Mouse (Mus musculus) midbrain, embryonic 13.5 days (tissue): ENCODE measurements around the gene Cyb5rl. TPM values are rescaled to one million over a fixed set of nuclear protein-coding genes. Genes with fewer than 3 reads are reported as not detected.

Experiments
- ATAC-seq: fragments of 200-750 bp; cut with Nextera tagmentation; 2 replicates; pipeline ENCODE4 v1.8.0; 2017; ENCODE audit warnings: mild to moderate bottlenecking, moderate TSS enrichment, moderate library complexity
- H3K27ac ChIP-seq: fragments of 300-500 bp; sonication (generic); 2 replicates; pipeline ENCODE4 v1.5.1; 2015; ENCODE audit warnings: inconsistent platforms, mild to moderate bottlenecking, moderate library complexity
- H3K27me3 ChIP-seq: fragments of 300-500 bp; sonication (generic); 2 replicates; pipeline ENCODE4 v1.6.1; 2015; ENCODE audit warnings: mild to moderate bottlenecking, inconsistent platforms
- H3K36me3 ChIP-seq: fragments of 300-500 bp; sonication (generic); 2 replicates; pipeline ENCODE4 v1.6.1; 2015; ENCODE audit warnings: mild to moderate bottlenecking, inconsistent platforms
- H3K4me1 ChIP-seq: fragments of 300-500 bp; sonication (generic); replicated peaks from 2 replicates; pipeline ENCODE4 v1.6.1; 2015; ENCODE audit warnings: inconsistent platforms
- H3K4me2 ChIP-seq: fragments of 300-500 bp; sonication (generic); replicated peaks from 2 replicates; pipeline ENCODE4 v1.6.1; 2015; ENCODE audit warnings: moderate library complexity, mild to moderate bottlenecking, inconsistent platforms
- H3K4me3 ChIP-seq: fragments of 300-500 bp; sonication (generic); replicated peaks from 2 replicates; pipeline ENCODE4 v1.5.1; 2015; ENCODE audit warnings: mild to moderate bottlenecking, inconsistent platforms
- H3K9ac ChIP-seq: fragments of 300-500 bp; sonication (generic); replicated peaks from 2 replicates; pipeline ENCODE4 v1.6.1; 2015; ENCODE audit warnings: mild to moderate bottlenecking, inconsistent platforms
- H3K9me3 ChIP-seq: fragments of 300-500 bp; sonication (generic); 2 replicates; pipeline ENCODE4 v1.6.1; 2016; ENCODE audit warnings: mild to moderate bottlenecking, inconsistent platforms
- WGBS: fragments of 180-500 bp; shearing (Covaris S2); methylation state at CpG from one replicate; pipeline ENCODE4 v1.1.7; 2015; 5-methylcytosine and 5-hydroxymethylcytosine counted together
- polyA plus RNA-seq: library from polyadenylated mRNA; unstranded; fragments of >200 nt; fragmentation: Nextera tagmentation; extraction: Ambion mirVana; gene quantifications from 2 replicates; pipeline ENCODE4 v1.2.1, GENCODE M21; 2015

The Cyb5rl gene
- polyA plus RNA-seq, 1 experiment from 2014 or later, result 3.5 TPM

DNA sequence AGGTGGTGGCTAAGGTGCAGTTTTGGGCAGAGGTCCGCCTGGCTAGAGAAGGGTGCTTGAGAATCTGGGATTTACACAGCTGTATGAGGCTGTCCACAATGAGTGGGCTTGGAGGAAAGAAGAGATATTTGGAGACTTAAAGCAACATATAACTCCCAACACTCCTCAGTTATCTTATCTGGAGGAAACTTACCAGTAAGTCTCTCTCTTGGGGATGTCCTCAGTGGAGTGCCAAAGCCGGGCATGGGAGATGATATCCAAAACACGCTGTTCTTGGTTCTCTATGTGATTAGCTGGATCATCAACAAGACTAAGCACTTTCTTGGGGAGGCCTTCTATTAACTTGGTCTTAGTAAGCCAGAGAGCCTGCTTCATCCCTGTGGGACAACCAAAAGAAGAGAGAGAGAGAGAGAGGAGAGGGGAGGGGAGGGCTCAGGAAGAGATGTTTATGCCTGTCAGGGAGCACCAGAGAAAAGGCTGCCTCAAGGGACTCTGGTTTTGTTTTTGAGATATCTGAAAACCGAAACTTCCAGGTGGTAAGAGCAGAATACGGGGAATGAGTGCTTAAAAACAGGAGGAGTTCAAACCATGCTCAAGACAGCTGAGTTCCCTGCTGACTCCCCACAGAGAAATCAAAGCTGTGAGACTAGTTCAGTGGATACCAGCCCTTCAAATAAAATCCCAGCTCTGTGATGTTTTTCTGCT is 2.2 kb upstream of the Cyb5rl start:
- no peak overlapping the region for H3K4me2 ChIP-seq
- peaks cover 49% of the 10 kb centered on the region for H3K36me3 ChIP-seq

DNA sequence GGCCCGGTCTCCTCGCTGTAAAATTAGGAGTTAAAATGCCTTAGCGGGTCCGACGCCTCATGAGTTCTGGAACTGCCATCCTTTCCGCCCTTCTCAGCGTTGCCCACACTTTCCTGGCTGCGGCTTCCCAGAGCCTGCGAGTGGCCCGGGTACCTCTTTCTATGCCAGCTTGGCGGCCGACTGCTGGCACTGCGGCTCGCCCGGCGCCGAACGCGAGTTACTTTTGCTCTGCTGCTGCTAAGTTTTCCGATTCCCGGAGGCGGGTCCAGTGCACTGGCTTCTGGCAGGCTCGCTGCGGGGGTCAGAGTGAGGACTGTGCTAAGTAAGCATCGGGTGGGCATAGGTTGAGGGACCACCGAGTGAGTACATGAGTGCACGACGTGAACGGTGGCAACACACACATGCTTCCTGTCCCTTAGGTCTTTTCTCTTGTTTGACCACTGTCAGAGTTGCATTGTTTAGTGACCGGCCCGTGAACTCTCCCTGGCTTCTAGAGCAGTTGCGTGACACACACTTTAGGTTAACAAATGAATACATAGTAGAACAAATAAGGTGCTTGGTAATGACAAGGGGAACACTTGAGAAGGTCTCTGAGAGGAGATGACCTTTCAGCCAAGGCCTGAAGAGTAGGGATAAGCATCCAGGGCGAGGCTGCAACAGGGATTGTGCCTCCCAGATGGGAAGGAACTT is 508 bp downstream of the Cyb5rl start:
- H3K4me2 ChIP-seq, result peak overlapping the region; percentile 93
- ATAC-seq, result peak; percentile 22
- H3K27me3 ChIP-seq, result peaks cover 5% of the 10 kb centered on the region; the same call in 1 of the 2 replicates
- WGBS, result 3% methylated on average over 33 of the region's 33 CpGs
- H3K4me3 ChIP-seq, result peak overlapping the region; percentile 87
- H3K9me3 ChIP-seq, result no peaks in the 10 kb centered on the region
- H3K9ac ChIP-seq, result peak overlapping the region; percentile 65
- no peak overlapping the region for H3K27ac ChIP-seq
- H3K36me3 ChIP-seq, result peaks cover 25% of the 10 kb centered on the region
- H3K4me1 ChIP-seq, result peaks cover 20% of the 10 kb centered on the region

More for the DNA sequence above, 2.2 kb upstream of the Cyb5rl start:
- Histone ChIP-seq H3K27ac (no peak overlapping the region), H3K9me3 (no peaks in the 10 kb centered on the region), H3K4me3 (no peak overlapping the region), H3K9ac (no peak overlapping the region), H3K27me3 (peaks cover 5% of the 10 kb centered on the region; the same call in 1 of the 2 replicates), H3K4me1 (peaks cover 20% of the 10 kb centered on the region)
- 91% methylated on average over 5 of the region's 5 CpGs for WGBS
- ATAC-seq, result no peak

DNA sequence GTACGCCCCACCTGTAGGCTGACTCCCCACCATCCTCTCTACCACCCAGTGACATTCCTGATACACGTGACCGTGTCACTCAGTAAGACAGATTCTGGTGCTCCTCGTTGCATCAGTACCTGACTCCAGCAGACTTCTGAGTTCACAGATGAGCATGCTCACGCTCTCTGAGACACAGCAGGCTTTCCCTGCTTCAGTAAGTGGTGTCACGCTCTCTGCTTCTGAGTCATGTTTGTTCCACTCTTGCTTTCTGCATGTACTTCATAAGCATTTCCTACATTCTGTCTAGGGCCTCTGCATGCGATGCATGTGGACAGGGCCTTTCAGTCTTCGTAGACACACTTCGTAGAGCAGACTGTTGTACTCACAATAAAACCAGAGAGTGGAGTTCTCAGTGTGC is 5.6 kb downstream of the Cyb5rl start:
- no peaks in the 10 kb centered on the region for H3K36me3 ChIP-seq
- no peak overlapping the region for H3K9ac ChIP-seq
- no peak overlapping the region for H3K4me2 ChIP-seq

DNA sequence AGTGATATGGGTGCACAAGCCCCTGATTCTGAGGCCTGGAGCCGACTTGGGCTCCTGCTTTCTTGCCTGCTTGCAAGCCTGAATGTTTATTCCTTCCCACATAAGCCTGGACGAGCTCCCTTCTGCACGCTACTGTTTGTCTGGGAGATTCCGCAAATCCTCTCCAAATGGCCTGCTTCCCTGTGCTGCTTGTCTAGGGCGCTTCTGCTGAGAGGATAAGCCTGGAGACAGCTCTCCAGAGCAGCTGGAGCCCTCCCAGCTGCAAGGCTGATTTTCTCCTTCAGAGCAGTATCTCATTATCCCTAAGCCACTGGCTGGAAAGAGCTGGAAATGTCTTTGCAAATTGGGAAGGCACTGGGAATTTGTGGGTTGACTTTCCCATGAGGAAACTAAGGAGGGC is 8.7 kb downstream of the Cyb5rl start:
- H3K27me3 ChIP-seq, result no peaks in the 10 kb centered on the region
- no peak overlapping the region for H3K4me3 ChIP-seq
- peak overlapping the region; percentile 71 for H3K27ac ChIP-seq
- 31% methylated on average over 5 of the region's 5 CpGs for WGBS
- no peak overlapping the region for H3K4me2 ChIP-seq
- no peaks in the 10 kb centered on the region for H3K36me3 ChIP-seq
- no peaks in the 10 kb centered on the region for H3K9me3 ChIP-seq
- peaks cover 15% of the 10 kb centered on the region for H3K4me1 ChIP-seq
- 0 out of 2 replicates have a peak, but pooled peaks have one; percentile 65 for ATAC-seq
- 0 out of 2 replicates have a peak overlapping the region, but pooled peaks have one; percentile 5 for H3K9ac ChIP-seq

More for the DNA sequence above, 5.6 kb downstream of the Cyb5rl start:
- 80% methylated on average over 9 of the region's 9 CpGs for WGBS
- Histone ChIP-seq H3K4me3 (no peak overlapping the region), H3K27me3 (peaks cover 5% of the 10 kb centered on the region; the same call in 1 of the 2 replicates), H3K9me3 (no peaks in the 10 kb centered on the region), H3K4me1 (peaks cover 13% of the 10 kb centered on the region), H3K27ac (no peak overlapping the region)
- no peak for ATAC-seq

DNA sequence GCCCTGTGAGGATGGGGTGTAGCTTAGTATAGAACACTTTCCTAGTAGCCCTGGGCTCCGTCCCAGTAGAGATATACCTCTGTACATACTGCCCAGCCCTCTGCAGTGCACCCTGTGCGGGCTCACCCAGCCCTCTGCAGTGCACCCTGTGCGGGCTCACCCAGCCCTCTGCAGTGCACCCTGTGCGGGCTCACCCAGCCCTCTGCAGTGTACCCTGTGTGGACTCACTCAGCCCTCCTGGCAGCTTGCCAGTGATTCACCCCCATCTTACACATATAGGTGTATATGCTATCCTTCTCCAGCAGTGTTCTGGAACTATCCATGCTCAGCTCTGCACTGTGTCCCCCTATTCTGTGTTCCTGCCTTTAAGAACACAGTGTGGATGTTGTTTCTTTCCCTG is 12.1 kb downstream of the Cyb5rl start:
- no peaks in the 10 kb centered on the region for H3K9me3 ChIP-seq
- no peaks in the 10 kb centered on the region for H3K27me3 ChIP-seq
- peaks cover 24% of the 10 kb centered on the region for H3K4me1 ChIP-seq
- no peak overlapping the region for H3K4me3 ChIP-seq
- H3K36me3 ChIP-seq, result no peaks in the 10 kb centered on the region
- no peak overlapping the region for H3K27ac ChIP-seq
- H3K9ac ChIP-seq, result no peak overlapping the region
- no peak overlapping the region for H3K4me2 ChIP-seq
- peak; percentile 65 for ATAC-seq
- WGBS, result 95% methylated on average over 4 of the region's 4 CpGs

DNA sequence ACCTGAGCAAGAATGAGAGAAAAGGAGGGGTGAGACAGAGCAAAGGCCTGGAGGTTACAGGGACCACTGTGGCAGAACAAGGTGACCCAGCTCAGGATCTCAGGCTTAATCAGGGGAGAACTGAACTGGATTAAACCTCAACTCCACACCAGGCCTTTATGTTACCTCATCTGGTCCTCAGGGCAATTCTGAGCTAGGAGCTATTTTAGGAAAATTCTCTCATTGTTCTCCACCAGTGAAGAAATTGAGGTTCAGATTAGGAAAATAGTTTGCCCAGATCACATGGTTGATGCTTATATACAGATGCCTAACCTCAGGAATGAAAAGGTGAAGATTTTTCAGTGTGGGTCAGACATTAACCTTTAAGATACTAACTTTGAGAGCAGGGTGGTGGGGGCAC is 12.9 kb downstream of the Cyb5rl start:
- no peak overlapping the region for H3K4me2 ChIP-seq
- H3K9me3 ChIP-seq, result no peaks in the 10 kb centered on the region
- no peaks in the 10 kb centered on the region for H3K36me3 ChIP-seq
- H3K4me1 ChIP-seq, result peaks cover 32% of the 10 kb centered on the region
- no peak for ATAC-seq
- H3K4me3 ChIP-seq, result no peak overlapping the region
- no peak overlapping the region for H3K27ac ChIP-seq
- H3K27me3 ChIP-seq, result no peaks in the 10 kb centered on the region
- H3K9ac ChIP-seq, result no peak overlapping the region

DNA sequence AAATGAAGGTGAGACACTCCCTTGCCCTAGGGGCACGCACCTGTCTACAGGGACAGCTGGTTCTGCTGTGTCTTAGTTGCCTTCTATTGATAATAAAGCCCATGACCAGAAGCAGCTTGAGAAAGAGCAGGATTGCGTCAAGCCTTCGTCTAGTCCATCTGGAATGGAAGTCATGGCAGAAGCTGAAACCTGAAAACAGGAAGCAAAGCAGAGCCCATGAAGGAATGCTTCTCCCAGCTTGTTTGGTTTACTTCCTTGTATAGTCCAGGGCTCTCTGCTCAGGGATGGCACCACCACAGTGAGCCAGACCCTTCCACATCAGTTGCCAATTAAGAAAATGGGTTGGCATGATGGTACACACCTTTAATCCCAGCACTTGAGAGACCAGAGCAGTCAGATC is 15.4 kb downstream of the Cyb5rl start:
- ATAC-seq, result no peak
- 93% methylated on average over 3 of the region's 3 CpGs for WGBS
- no peaks in the 10 kb centered on the region for H3K27me3 ChIP-seq
- H3K4me2 ChIP-seq, result no peak overlapping the region
- H3K9ac ChIP-seq, result no peak overlapping the region
- H3K4me1 ChIP-seq, result peaks cover 36% of the 10 kb centered on the region
- H3K9me3 ChIP-seq, result no peaks in the 10 kb centered on the region
- no peak overlapping the region for H3K4me3 ChIP-seq
- H3K27ac ChIP-seq, result no peak overlapping the region
- H3K36me3 ChIP-seq, result no peaks in the 10 kb centered on the region

DNA sequence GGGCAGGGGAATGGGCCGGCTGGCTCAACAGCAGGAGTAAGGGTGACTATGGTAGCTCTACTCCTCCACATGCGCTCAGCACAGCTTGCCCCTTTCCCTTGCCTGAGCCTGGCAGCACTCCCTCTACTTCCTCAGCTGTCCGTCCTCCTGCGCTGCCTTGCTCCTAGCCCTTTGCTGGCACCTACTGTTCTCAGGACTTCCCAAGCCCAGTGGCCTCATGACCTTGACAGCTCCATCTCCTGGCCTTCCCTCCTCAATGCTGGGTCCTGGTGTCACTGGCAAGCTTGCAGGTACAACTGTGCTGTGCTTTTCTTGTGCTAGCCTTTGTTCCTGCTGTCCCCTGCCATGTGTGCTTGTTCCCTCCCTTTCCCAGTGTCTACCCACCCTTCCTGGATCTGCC is 16.3 kb downstream of the Cyb5rl start:
- Histone ChIP-seq H3K27ac (no peak overlapping the region), H3K36me3 (no peaks in the 10 kb centered on the region), H3K9ac (no peak overlapping the region), H3K4me3 (no peak overlapping the region), H3K4me2 (no peak overlapping the region), H3K4me1 (peaks cover 36% of the 10 kb centered on the region), H3K9me3 (no peaks in the 10 kb centered on the region), H3K27me3 (no peaks in the 10 kb centered on the region)
- ATAC-seq, result no peak
- whole genome bisulfite sequencing, result 97% methylated on average over 4 of the region's 4 CpGs

DNA sequence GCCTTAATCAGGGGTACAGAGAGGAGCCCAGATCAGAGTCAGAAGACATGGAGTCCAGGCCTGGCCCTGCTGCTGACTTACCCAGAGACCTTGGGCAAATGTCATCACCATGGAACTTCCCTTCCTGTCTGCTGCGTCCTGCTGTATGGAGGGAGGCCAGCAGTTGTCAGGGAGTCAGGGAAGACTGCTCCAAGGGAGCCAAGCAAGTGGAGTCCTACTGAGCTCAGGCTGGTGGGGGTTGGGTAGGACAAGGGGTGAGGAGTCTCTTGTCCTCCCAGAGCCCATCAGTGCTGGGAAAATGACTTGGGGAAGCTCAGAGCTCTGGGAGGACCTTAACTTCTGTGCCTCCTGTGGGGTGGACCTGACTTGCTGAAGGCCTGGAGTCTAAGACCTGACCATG is 17.6 kb downstream of the Cyb5rl start:
- WGBS, result 0% methylated on average over 1 of the region's 1 CpGs
- Histone ChIP-seq H3K9ac (no peak overlapping the region), H3K4me3 (no peak overlapping the region), H3K4me2 (0 out of 2 replicates have a peak overlapping the region, but pooled peaks have one; percentile 3), H3K9me3 (no peaks in the 10 kb centered on the region), H3K36me3 (no peaks in the 10 kb centered on the region), H3K27ac (peak overlapping the region; percentile 87), H3K4me1 (peaks cover 30% of the 10 kb centered on the region), H3K27me3 (no peaks in the 10 kb centered on the region)
- ATAC-seq, result peak; percentile 54

DNA sequence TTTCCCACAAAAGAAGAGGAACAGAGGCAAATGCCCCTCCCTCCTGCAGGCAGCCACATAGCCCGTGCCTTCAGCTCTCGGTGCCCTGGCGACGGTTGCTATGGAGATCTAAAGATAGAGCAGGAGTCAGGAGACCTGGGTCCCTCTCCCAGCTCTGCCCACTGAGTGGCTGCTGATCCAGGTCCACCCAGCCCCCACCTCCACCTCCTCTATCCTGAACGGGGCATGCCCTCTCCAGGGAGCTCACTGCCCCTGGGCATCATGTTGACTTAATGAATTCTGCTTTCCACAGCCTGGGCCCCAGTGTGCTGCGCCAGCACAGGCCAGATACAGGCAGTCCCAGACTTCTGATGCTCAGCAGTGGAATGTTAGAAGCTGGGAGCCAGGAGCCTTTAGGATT is 18.1 kb downstream of the Cyb5rl start:
- peak; percentile 95 for ATAC-seq
- H3K4me2 ChIP-seq, result 0 out of 2 replicates have a peak overlapping the region, but pooled peaks have one; percentile 3
- H3K27me3 ChIP-seq, result no peaks in the 10 kb centered on the region
- WGBS, result 2% methylated on average over 6 of the region's 6 CpGs
- H3K9ac ChIP-seq, result no peak overlapping the region
- H3K36me3 ChIP-seq, result no peaks in the 10 kb centered on the region
- H3K27ac ChIP-seq, result peak overlapping the region; percentile 87
- no peaks in the 10 kb centered on the region for H3K9me3 ChIP-seq
- H3K4me3 ChIP-seq, result no peak overlapping the region
- H3K4me1 ChIP-seq, result peaks cover 30% of the 10 kb centered on the region

DNA sequence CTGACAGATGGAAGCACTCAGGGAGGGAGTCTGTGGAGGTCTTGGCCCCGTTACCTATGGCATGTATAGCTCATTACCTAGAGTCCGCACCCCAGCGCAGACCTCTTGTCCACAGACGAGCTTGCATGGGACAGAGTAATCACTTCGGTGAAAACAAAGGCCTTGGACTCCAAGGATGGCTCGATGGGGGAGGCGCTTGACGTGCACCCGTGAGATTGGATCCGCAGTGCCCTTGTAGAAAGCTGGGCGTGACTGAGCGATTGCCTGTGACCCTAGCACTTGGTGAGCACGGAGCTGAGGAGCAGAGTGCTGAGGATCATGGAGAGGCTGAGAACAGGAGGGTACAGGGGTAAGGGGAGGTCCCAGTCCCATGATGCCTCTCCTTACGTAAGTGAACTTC is 24.9 kb downstream of the Cyb5rl start:
- ATAC-seq, result no peak
- no peaks in the 10 kb centered on the region for H3K9me3 ChIP-seq
- H3K4me1 ChIP-seq, result peaks cover 10% of the 10 kb centered on the region
- H3K9ac ChIP-seq, result no peak overlapping the region
- no peak overlapping the region for H3K4me3 ChIP-seq
- no peak overlapping the region for H3K27ac ChIP-seq
- WGBS, result 82% methylated on average over 14 of the region's 14 CpGs
- H3K4me2 ChIP-seq, result no peak overlapping the region
- no peaks in the 10 kb centered on the region for H3K27me3 ChIP-seq
- H3K36me3 ChIP-seq, result no peaks in the 10 kb centered on the region

DNA sequence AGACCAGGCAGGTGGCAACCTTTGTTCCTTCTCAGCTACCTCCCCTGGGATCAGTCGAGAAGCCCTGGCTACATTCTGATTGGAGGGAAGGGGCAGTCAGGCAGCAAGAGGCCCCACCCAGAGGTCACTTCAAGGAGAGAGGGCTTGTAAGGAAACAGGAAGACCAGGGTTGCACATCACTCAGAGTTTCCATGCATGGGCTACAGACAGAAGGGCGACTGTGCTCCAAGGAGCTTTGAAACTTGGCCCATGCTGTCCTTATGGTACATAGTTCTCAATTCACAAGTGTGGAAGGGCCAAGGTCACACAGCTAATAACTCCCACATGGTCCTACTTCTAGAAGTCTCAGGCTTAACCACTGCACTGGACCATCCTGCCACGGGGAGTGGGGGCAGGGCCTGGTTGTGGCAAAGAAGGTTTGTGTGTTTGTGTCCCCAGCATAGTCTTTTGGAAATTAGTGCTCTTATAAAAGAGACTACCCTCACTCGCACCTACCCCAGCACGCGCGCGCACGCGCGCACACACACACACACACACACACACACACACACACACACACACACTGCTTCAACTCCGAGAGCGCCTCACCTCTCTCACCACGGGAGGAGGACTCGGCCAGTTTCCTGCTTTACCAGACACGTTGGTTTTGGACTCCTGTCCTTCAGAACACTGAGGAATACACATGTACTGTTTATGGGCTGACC is 27.8 kb downstream of the Cyb5rl start:
- no peaks in the 10 kb centered on the region for H3K9me3 ChIP-seq
- 80% methylated on average over 16 of the region's 16 CpGs for WGBS
- peaks cover 28% of the 10 kb centered on the region for H3K4me1 ChIP-seq
- no peak overlapping the region for H3K27ac ChIP-seq
- H3K36me3 ChIP-seq, result no peaks in the 10 kb centered on the region
- H3K9ac ChIP-seq, result no peak overlapping the region
- no peak overlapping the region for H3K4me2 ChIP-seq
- H3K4me3 ChIP-seq, result no peak overlapping the region
- ATAC-seq, result no peak
- H3K27me3 ChIP-seq, result no peaks in the 10 kb centered on the region
